Mouse (Mus musculus) frontal cortex, postnatal 14 days (tissue): ENCODE results near the gene Grin1.

Experiments
- DNase-seq, 2 experiments: peaks; one replicate each; pipeline ENCODE4 v3.0.0; 2022; ENCODE audit warnings: low spot score in 2 of 2

Gene Grin1

DNA sequence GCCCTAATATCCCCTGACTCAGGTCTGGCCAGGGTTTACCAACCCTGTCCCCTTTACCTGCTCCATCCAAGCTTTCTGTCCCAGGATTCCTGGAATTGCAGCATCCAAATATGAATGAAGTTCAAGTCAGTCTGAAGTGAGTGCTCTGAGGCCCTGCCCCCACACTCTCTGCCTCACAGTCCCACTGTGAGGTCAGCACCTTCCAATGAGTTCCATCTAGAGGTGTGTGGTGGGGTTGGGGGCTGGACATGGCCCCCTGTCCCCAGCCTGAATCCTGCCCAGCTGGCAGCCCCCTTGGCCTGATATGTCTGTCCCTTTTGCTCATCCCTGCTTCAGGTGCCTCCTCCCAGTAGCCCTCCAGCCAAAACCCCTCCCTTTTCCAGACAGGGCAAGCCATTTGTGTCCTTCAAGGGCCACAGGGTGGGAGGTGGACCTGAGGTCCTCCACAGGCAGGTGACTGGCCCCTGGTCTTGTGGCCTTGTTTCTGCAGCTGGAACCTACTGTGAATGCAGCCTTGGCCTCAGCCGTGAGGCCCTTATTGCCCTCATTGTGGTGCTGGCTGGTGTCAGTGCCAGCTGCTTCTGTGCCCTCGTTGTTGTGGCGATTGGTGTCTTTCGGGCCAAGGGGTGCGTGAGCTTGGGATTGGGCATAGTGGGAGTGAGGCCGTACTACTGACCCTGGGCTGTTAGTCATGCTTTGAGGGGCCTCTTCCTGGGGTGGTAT lies 30.9 kb downstream of the Grin1 start, which contains the start of gene Tmem210:
Gene Tmem210 (plus strand): TSS at position 219 of the 723 bp plus-strand sequence.
- DNase-seq, result peak in 1 of 2 experiments; percentile 27

DNA sequence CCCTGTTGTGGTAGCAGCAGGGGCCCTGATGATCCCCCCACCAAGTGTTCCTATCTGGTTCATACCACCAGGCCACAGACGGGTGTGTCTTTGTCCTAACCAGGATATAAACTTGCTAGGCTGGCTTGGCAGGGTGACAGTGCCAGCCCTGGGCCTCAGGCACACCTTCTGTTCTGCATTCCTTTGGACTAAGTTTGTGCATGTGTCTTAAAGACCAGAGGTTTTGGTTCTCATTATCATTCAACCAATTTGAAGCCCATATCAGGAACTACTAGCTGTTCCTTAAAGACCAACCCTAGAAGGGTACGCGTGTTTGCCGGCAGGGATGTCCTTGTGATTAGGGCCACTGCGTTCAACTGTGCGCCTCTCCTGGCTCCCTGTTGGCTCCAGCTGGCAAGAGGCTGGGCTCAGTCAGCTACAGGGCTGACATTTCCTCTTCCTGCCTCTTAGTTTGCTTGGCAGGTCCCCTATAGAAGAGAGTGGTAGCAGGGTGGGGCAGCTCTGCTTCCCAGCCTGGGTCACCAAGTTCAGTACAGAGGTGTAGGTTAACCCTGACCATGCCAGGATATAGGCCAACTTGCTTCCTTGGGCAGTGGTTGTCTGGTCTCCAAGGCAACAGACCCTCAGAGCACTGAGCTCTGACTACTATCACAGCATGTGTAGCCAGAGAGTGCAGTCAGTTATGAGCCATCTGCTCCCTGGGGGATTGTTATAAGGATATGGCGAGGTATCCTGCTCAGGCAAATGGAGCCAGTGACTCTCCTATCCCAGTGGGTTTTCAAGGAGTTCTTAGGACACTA lies 31.9 kb downstream of the Grin1 start:
- DNase-seq, result no peak

DNA sequence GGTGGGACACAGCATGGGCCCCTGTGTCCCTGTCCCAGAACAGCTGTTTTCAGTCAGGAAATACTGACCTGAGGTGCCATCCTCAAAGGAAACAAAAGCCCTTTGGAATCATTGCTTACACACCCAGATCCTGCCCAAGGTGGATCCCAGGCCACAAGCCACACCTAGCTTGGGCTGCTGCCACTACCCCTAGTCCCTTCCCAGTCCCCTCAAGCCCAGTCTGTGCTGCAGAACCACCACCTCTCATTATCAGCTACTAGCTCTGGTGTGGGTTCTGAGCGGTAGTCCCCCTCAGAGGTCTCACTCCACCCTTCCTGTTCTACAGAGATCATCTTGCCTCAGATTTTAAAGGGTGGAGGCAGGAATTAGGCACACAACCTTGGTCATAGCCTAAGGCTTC lies 32.7 kb downstream of the Grin1 start:
- DNase-seq, result no peak

DNA sequence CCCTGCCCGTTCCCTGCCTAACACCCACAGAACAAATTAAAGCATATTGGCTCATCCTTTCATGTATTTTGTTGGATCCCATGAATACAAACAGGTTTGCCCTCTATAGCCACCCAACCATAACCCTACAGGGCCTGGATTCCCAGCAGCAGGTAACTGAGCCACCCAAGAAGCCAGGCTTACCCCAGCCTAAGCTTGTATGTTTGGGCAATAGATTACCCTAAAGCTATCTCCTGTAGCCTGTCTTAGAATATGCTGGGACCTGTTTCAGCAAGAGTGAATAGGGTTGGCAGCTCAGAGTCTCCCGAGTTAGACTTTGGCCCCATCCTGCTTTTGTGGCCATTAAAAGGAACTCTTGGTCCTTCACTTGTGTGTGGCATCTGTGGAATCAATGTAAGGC lies 33.4 kb downstream of the Grin1 start:
- no peak for DNase-seq

DNA sequence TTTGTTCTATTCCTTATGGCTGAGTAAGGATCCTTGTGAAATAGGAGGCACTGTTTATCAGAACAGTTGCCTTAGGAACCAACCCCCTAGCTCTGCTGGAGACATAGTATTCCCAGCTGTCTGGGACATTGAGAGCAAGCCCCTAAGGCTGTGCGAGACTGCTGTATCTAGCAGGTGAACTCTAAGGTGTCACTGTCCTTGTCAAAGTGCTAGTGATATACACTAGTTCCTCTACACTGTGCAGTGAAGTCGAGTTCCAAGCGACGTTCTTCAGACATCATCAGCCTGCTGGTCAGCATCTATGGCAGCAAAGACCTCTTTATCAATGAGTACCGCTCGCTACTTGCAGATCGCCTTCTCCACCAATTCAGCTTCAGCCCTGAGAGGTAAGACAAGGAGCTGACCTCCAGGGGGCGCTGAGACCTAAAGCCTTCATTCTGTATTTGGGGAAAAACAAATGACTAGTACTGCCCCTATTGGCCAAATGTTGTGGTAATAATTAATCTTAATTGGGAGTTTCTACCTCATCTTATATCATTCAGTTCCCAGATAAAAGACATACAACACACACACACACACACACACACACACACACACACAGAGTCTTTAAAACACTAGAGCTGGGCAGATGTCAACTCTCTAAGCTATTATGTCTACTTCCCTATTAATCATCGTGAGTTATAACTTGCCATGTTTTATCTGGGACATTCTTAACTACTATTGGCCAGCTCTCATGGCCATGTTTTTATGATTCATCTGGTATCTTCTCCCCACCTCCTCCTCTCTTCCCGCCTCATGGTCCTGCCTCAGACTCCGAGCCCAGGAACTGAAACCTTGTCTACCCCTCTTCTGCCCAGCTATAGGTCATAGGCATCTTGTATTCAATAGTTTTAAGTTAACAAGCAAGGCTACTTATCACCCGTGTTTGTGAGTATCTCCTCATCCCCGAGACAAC lies 39.8 kb downstream of the Grin1 start:
- peak in 1 of 2 experiments; percentile 70 for DNase-seq

DNA sequence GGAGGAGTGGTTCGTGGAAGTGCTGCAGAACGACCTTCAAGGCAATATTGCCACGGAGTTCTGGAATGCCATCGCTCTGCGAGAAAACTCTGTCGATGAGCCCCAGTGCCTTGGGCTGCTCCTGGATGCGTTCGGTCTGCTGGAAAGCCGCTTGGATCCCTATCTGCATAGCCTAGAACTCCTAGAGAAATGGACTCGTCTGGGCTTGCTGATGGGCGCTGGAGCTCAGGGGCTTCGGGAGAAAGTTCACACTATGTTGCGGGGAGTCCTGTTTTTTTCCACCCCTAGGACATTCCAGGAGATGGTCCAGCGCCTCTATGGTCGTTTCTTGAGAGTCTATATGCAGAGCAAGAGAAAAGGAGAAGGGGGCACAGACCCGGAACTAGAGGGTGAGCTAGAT lies 46.0 kb downstream of the Grin1 start:
- no peak for DNase-seq

DNA sequence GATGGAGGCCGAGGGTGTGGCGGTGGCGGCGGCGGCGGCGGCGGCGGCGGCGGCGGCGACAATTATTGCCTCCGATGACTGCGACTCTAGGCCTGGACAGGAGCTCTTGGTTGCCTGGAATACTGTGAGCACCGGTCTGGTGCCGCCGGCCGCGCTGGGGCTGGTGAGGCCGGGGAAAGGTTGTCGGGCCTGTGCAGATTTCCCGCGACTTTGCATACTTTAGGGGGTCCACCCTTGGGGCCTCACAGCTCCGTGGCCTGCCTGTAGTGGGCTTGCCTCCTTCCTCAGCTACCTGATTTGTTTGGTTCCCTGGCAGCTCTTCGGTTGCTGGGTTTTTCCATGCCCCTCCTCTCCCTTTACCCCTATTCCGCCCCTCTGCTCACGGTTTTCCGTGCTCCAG lies 46.5 kb downstream of the Grin1 start:
- no peak for DNase-seq

DNA sequence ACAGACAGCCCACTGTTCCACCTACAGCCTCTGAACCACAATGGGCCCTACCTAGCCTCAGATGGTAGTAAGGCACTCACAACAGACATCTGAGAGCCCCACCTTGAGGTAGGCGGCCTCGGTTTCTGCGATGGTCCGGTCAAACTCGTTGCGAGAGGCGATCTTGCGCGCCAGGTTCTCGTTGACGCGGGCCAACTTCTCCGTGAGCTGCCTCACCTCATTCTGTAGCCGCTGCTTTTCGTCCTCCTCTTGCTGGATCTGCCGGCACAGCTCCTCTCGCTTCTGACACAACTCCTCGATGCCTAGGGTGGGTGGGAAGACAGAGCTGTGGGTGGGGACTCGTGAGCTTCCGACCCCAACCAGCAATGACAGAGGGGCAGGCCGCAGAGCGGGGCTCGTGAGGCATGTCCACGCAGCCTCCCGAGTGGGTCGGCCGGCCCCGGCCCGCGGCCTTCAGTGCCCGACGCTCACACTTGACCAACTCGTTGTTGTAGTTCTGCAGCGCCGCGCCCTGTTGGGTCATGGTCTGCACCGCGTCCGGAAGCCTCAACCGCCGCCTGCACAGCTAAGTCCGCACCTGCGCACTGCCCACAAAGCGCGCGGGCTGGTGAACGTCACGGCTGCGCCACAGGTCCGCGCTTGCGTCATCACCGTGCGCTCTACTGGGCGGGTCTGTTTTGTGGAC lies 47.0 kb downstream of the Grin1 start, which contains the start of the genes Ssna1 and Anapc2:
Gene Ssna1 (minus strand): TSS at position 612 of the 685 bp plus-strand sequence.
Gene Anapc2 (plus strand): TSS at position 652 of the 685 bp plus-strand sequence.
- DNase-seq, result peak; percentile 94 to 98

DNA sequence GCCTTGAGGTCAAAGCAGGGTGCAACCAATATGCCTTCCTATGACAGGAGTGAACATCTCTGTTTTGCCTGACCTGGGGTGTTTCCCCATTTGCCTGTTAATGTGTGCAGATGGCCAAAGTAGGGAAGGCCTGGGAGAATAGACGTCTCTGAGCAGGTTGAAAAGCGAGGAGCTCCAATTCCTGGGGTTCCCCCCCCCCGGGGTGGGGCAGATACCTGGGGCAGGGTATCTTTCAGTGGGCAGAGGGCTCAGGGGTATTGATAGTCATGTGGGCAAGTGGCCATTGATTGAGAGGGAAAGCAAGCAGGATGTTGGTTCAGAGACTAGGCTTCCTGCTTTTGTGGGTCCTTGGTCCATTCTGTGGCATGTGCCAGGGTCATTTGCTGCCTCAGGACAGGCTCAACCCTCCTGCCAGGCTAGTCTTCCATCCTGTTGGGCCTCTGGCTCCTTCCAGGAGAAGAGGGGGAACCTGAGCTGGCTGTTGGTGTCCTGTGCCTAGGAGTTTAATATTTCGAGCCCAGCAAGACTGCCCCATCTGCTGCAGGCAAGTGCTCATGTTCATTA lies 51.2 kb downstream of the Grin1 start:
- DNase-seq, result no peak

DNA sequence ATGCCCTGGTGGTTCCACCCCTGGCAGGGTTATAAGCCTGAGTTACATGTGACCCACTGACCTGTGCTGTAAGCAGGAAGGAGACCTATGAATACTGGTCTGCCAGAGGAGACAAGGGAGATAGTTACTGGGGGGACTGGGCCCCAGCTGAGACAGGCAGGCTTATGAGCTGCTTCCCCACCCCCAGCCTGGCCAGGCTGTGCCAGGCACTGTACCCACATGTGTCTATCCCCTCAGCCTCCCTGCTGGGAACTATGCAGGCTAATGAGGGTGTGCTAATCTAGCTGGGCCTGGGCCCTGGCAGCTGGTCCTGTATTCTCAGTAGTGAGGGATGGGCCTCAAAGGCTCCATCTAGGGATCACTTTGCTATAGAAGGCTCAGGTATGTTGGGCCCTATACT lies 51.7 kb downstream of the Grin1 start:
- no peak for DNase-seq

DNA sequence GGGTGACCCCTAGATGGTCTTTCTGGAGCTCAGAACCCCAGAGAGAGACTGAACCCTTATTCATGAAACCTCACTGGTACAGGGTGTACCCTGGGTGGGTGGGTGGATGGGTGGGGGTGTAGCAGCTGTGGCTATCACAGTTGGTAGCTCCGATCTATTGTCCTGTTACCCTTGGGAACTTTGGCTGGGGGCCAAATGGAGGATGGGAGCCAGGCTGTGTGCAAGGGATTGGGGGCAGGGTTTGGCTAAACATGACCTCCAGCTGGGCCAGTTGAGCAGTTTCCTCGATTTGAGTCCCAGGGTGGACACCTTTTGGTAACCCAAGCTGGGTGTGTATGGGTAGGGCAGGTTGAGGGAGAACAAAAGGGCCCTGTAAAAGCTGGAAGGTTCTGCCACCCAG lies 52.3 kb downstream of the Grin1 start:
- no peak for DNase-seq

DNA sequence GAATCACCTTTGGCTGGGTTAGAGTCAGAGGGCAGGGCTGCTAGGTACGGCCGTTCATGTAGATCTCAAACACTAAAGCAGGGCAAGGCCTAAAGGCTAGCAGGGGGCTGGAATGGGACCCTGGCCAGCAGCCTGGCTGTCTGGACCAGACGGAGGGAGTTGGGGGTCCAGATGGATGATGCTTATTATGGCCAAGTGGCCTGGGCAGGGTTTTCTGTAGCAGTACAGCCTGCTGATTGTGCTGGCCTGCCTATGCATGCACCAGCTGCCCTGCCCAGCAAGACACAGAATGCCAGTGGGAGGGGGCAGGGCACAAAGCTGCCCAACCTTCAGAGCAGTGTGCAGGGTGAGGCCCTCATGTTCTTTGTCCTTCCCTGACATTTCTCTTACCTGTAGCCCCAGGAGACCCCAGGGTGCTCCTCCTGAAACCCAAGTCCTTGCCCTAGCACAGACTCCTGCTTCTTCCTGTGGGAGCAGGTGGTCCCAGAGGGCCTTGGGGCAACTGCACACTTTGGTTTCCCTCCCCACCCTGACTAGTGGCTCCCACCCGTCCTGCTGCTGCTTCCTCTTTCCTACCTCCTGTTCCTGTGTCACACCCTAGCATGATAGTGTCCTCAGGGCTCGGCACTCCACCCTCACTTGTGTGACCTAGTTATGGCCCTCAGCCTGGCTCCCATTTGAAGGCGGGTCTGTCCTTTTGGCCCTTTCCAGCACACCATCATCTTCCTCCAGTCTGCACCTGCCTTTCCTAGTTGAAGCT lies 52.9 kb downstream of the Grin1 start:
- DNase-seq, result no peak

DNA sequence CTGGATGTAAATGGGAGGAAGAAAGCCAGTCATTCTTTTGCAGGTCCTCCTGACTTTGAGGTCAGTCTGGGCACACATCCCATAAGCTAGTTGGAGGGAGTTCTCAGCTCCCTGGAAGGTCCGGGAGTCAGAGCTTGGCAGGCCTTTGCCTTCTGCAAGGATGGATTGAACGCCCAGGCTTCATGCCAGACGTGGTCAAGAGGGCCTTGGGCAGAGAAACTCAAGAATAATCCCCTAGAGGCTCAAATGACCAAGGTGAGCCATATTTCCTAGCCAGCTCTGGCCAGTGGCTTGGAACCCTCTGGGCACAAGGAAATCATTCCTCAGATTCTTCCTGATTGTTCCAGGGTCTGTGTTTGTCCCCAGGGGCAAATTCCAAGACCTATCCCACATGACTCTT lies 54.1 kb downstream of the Grin1 start:
- no peak for DNase-seq

DNA sequence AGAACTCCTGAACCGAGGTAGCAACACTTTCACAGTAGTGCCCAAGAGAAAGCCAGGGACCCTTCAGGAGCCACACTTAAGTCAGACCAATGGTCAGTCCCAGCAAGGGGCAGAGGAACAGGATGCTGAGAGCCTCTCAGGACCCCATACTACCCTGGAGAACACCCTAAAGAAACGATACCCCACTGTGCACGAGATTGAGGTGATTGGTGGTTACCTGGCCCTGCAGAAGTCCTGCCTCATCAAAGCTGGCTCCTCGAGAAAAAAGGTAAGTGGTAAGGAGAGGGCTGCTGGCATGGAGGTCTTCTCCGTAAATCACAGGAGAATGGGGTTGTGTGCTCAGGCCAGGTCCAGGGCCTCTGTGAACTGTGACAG lies 54.7 kb downstream of the Grin1 start:
- no peak for DNase-seq

DNA sequence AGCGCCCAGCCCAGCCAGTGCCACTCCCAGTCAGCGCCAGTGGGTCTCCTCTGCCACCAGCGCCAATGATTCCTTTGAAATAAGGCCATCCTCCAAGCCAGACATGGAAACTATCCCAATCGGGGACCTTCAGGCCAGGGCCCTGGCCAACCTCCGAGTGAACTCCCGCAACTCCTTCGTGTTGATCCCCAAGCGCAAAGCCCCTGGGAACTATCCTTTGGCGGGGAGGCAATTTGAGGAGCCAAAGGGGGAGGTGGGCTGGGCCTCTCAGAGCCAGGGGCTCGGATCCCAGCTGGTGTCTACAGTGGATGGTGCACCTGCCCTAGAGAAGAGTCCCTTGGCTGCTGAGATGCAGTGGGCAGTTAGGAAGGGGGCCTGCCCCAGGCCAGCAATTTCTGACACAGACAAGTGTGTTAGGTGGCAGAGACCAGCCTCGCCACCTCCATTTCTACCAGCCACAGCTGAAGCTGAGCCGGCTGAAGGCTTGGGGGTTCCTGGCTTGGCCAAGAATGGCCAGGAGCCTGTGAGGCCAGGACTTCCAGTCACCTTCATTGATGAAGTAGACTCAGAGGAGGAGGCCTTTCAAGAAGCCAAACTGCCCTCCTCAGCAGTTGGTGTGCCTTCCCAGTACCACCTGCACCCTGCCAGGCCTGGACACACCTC lies 55.2 kb downstream of the Grin1 start:
- no peak for DNase-seq

DNA sequence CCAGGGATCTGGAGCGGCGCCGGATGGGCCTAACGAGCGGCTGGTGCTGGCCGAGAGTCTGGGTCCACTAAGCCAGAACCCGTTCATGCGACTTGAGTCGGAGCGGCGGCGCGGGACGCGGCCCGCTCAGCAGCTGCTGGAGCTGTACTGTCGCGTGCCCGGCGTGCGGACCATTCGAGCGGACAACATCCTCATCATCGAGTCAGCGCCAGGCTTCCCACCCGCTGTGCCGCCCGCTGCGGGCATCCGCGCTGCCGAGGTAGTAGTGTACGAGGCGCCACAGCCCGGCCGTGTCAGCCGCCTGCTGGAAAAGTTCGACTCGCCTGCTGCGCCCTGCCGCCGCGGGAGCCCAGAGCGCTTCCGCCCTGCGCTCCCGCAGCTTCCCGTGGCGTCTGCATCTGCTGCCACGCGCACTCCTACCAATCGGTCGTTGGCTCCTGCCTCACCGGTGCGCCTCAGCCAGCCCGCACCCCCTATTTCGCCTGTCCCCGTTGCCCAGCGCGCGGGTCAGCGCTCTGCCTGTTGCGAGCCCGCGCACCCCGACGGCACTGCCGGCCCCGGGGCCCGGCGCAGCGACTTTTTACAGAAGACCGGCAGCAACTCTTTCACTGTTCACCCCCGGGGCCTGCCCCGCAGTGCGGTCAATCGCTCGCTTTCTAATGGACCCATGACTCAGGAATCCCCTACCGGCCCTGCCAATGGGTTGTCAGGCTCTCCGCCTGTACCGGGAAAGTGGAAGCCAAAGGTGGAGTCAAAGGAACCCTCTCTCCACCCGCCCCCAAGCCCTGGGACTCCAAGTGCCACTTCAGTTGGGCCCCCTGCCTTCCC lies 56.0 kb downstream of the Grin1 start:
- no peak for DNase-seq

DNA sequence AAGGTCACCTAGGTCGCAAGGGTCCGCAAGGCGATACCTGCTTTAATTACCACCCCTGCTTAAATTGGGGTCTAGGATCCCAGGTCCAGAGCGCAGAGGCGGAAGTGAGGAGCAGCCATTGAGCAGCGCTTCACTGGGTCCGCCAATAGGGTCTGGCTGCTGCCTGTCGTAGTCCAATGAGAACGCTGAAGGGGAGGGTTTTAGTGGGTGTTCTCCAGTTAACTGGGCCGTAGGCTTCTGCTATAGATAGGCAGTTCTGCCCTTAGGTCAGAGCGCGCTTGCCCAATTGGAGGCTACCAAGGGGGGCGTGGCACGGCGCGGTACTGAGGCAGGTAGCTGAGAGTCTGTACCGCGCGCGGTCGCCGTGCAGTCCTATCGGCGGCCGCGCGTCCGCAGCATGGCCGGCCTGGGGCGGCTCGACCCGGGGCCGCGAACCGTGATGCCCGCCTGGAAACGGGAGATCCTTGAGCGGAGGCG lies 56.7 kb downstream of the Grin1 start, which contains the start of gene Tprn:
Gene Tprn (plus strand): TSS at position 328 of the 477 bp plus-strand sequence.
- DNase-seq, result peak; percentile 89 to 93

DNA sequence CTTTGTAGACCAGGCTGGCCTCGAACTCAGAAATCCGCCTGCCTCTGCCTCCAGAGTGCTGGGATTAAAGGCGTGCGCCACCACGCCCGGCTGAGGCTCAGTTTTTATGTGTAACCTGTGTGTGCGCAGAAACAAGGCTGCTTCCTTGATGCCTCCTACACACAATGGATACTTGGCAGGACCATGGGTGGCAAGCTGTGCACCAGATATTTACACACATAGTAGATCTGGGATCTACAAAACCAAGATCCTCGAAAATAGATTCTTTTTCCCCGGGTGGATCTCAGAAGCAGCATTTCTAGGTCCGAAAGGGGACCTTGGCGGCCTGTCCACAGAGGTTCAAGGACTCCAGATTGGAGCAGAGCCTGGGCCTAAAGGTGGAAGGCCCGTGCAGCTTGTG lies 57.1 kb downstream of the Grin1 start:
- no peak for DNase-seq

DNA sequence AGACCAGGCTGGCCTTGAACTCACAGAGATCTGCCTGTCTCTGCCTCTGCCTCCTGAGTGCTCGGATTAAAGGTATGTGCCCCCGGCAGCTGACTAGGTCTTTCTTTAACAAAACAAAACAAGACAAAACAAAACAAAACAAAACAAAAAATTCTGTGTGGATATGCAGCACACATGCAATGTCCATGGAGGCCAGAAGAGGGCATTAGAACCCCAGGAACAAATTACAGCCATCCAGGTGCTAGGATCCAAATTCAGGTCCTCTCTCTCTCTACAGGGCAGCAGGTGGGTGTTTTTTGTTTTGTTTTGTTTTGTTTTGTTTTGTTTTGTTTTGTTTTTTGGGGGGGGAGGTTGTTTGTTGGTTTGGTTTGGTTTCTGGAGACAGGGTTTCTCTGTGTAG lies 60.1 kb downstream of the Grin1 start:
- DNase-seq, result no peak
